Mouse (Mus musculus) megakaryocyte, embryonic 14.5 days (primary cell): Measurements from ENCODE around the gene Fam111a.

Experiments used
- FLI1 ChIP-seq: IDR thresholded peaks from 2 replicates; pipeline ENCODE4 v1.6.1; 2012; ENCODE audit warnings: low read length, inconsistent platforms, mixed read lengths
- GATA1 ChIP-seq: IDR thresholded peaks from 3 replicates; pipeline ENCODE4 v1.6.1; 2012; ENCODE audit warnings: mixed read lengths, low read length, inconsistent platforms, borderline replicate concordance

- no peak for TF ChIP-seq GATA1
- no peak for TF ChIP-seq FLI1
Measured at GRCm38 (mm10) chr19:12541644-12542043, 3.9 kb upstream of the Fam111a start.
